Mouse (Mus musculus) hindbrain, embryonic 16.5 days (tissue): ENCODE measurements around the gene Bmpr1a. TPM values are rescaled to one million over a fixed set of nuclear protein-coding genes. Genes with fewer than 3 reads are reported as not detected.

Experiments used
- ATAC-seq: fragments of 200-750 bp; cut with Nextera tagmentation; 2 replicates; pipeline ENCODE4 v1.8.0; 2017; ENCODE audit warnings: moderate TSS enrichment, moderate library complexity
- H3K27ac ChIP-seq: fragments of 300-500 bp; sonication (generic); 2 replicates; pipeline ENCODE4 v1.5.1; 2014; ENCODE audit warnings: low read depth, mild to moderate bottlenecking, control low read depth, low read length, moderate library complexity
- H3K27me3 ChIP-seq: fragments of 300-500 bp; sonication (generic); replicated peaks from 2 replicates; pipeline ENCODE4 v1.6.1; 2014; ENCODE audit warnings: low read length; ENCODE audit not compliant: control insufficient read depth, insufficient read depth
- H3K36me3 ChIP-seq: fragments of 300-500 bp; sonication (generic); 2 replicates; pipeline ENCODE4 v1.6.1; 2014; ENCODE audit warnings: mild to moderate bottlenecking, low read length, moderate library complexity, mixed read lengths; ENCODE audit not compliant: control insufficient read depth, insufficient read depth
- H3K4me1 ChIP-seq: fragments of 300-500 bp; sonication (generic); 2 replicates; pipeline ENCODE4 v1.6.1; 2014; ENCODE audit warnings: low read depth, low read length; ENCODE audit not compliant: control insufficient read depth, insufficient read depth
- H3K4me2 ChIP-seq: fragments of 300-500 bp; sonication (generic); 2 replicates; pipeline ENCODE4 v1.6.1; 2014; ENCODE audit warnings: mild to moderate bottlenecking, low read length, control low read depth, moderate library complexity
- H3K4me3 ChIP-seq: fragments of 300-500 bp; sonication (generic); 2 replicates; pipeline ENCODE4 v1.5.1; 2014; ENCODE audit warnings: mild to moderate bottlenecking, low read length, control low read depth, moderate library complexity
- H3K9ac ChIP-seq: fragments of 300-500 bp; sonication (generic); 2 replicates; pipeline ENCODE4 v1.6.1; 2014; ENCODE audit warnings: low read depth, mild to moderate bottlenecking, control low read depth, low read length, moderate library complexity
- H3K9me3 ChIP-seq: fragments of 300-500 bp; sonication (generic); 2 replicates; pipeline ENCODE4 v1.6.1; 2014; ENCODE audit warnings: mild to moderate bottlenecking, low read length, moderate library complexity; ENCODE audit not compliant: control insufficient read depth
- WGBS: fragments of 180-500 bp; shearing (Covaris S2); extraction: QIAGEN DNeasy Blood & Tissue Kit; methylation state at CpG from one replicate; pipeline ENCODE4 v1.1.7; 2014; 5-methylcytosine and 5-hydroxymethylcytosine counted together
- polyA plus RNA-seq: library from polyadenylated mRNA; unstranded; fragments of >200 nt; fragmentation: Nextera tagmentation; extraction: Ambion mirVana; gene quantifications from 2 replicates; pipeline ENCODE4 v1.2.1, GENCODE M21; 2015

Bmpr1a gene
- polyA plus RNA-seq, 1 experiment from 2014 or later: 11.1 TPM

- 90% methylated on average over 4 of the region's 4 CpGs for WGBS
- H3K27ac ChIP-seq: no peak overlapping the region
- no peaks in the 10 kb centered on the region for H3K9me3 ChIP-seq
- no peak for ATAC-seq
- H3K9ac ChIP-seq: no peak overlapping the region
- H3K36me3 ChIP-seq: no peaks in the 10 kb centered on the region
- no peak overlapping the region for H3K4me3 ChIP-seq
- H3K4me1 ChIP-seq: peaks cover 4% of the 10 kb centered on the region
- H3K27me3 ChIP-seq: no peaks in the 10 kb centered on the region
- H3K4me2 ChIP-seq: no peak overlapping the region
Measured at GRCm38 (mm10) chr14:34512602-34513001, 9.5 kb upstream of the Bmpr1a start.

DNA sequence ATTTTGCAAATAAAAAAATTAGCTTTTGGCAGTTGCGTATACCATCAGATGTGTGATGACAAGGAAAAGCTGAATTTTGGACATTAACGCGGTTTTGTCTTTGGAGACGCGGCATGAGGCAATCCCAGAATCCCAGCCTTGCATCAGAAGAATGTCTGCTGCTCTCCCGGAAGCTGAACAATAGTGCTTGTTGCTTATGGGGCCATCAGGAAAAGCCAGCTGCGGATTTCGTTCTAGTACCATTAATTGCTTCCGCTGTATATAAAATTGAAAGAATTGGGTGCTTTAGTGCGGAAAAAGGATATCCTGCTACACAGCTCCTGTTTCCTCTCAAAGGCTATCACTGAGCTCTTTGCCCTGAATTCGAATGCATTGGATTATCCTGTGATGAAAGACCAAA is 8.8 kb upstream of the Bmpr1a start:
- no peaks in the 10 kb centered on the region for H3K36me3 ChIP-seq
- no peak overlapping the region for H3K27ac ChIP-seq
- WGBS: 75% methylated on average over 11 of the region's 11 CpGs
- no peak overlapping the region for H3K4me2 ChIP-seq
- ATAC-seq: no peak
- no peak overlapping the region for H3K4me3 ChIP-seq
- no peak overlapping the region for H3K9ac ChIP-seq
- no peaks in the 10 kb centered on the region for H3K27me3 ChIP-seq
- no peaks in the 10 kb centered on the region for H3K9me3 ChIP-seq
- peaks cover 4% of the 10 kb centered on the region for H3K4me1 ChIP-seq

- H3K9ac ChIP-seq: no peak overlapping the region
- no peaks in the 10 kb centered on the region for H3K36me3 ChIP-seq
- no peak for ATAC-seq
- no peak overlapping the region for H3K4me3 ChIP-seq
- 43% methylated on average over 7 of the region's 7 CpGs for WGBS
- H3K4me1 ChIP-seq: peaks cover 4% of the 10 kb centered on the region
- no peak overlapping the region for H3K27ac ChIP-seq
- no peak overlapping the region for H3K4me2 ChIP-seq
- H3K27me3 ChIP-seq: no peaks in the 10 kb centered on the region
- no peaks in the 10 kb centered on the region for H3K9me3 ChIP-seq
Measured at GRCm38 (mm10) chr14:34508842-34509439, 5.8 kb upstream of the Bmpr1a start.

- no peak overlapping the region for H3K4me2 ChIP-seq
- H3K9me3 ChIP-seq: no peaks in the 10 kb centered on the region
- H3K4me3 ChIP-seq: no peak overlapping the region
- peaks cover 4% of the 10 kb centered on the region for H3K4me1 ChIP-seq
- 28% methylated on average over 4 of the region's 4 CpGs for WGBS
- H3K36me3 ChIP-seq: no peaks in the 10 kb centered on the region
- H3K9ac ChIP-seq: no peak overlapping the region
- H3K27ac ChIP-seq: no peak overlapping the region
- no peak for ATAC-seq
- no peaks in the 10 kb centered on the region for H3K27me3 ChIP-seq
Measured at GRCm38 (mm10) chr14:34508187-34508840, 5.2 kb upstream of the Bmpr1a start.

DNA sequence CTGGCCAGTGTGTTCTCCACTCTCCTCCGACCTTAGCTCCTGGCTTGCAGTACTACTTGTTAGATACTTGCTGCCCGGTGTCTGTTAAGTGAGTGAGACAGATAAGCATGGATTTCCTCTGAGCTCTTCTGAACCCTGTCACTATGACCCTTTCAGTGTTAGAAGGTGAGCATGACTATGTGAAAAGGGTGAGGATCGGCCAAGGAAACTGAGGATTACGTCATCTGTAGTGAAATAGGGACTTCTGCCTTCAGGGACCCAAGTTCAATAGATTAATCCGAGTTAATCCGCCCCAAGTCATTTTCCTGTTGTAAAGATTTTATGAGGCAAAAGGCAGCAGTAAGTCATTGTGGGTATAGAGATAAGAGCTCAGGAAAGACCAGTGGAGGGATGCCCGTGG is 2.2 kb upstream of the Bmpr1a start:
- Histone ChIP-seq H3K9me3 (no peaks in the 10 kb centered on the region), H3K27ac (no peak overlapping the region), H3K36me3 (no peaks in the 10 kb centered on the region), H3K4me3 (no peak overlapping the region), H3K4me2 (no peak overlapping the region), H3K27me3 (no peaks in the 10 kb centered on the region), H3K9ac (no peak overlapping the region), H3K4me1 (peaks cover 10% of the 10 kb centered on the region)
- WGBS: 83% methylated on average over 7 of the region's 7 CpGs
- ATAC-seq: no peak

- Histone ChIP-seq H3K4me1 (peaks cover 19% of the 10 kb centered on the region), H3K4me2 (no peak overlapping the region), H3K27ac (no peak overlapping the region), H3K9ac (no peak overlapping the region), H3K4me3 (no peak overlapping the region), H3K27me3 (no peaks in the 10 kb centered on the region), H3K36me3 (no peaks in the 10 kb centered on the region), H3K9me3 (no peaks in the 10 kb centered on the region)
- no peak for ATAC-seq
- 83% methylated on average over 5 of the region's 5 CpGs for WGBS
Measured at GRCm38 (mm10) chr14:34504377-34504776, 1.2 kb upstream of the Bmpr1a start.

DNA sequence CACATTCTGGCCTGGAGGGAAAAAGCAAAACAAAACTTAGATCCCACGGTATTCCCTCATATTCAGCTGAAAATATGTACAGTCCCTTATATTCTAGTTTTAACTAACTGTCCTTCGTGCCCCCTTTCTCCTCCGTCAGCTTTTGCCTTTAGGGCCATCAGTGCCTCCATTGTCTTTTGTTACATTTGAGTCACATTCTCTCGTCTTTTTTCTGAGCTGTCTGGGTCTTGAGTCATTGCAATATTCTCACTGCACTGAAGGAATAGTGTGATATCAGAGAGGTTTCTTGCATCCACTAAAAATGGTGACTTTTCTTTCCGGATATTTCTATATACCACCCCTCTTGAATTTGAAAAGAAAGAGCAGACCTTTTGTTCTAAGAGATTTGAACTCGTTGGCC is 618 bp upstream of the Bmpr1a start:
- H3K27ac ChIP-seq: no peak overlapping the region
- no peak for ATAC-seq
- H3K36me3 ChIP-seq: no peaks in the 10 kb centered on the region
- 36% methylated on average over 6 of the region's 6 CpGs for WGBS
- H3K4me2 ChIP-seq: peak overlapping the region; percentile 61; the same call in 1 of the 2 replicates
- no peak overlapping the region for H3K4me3 ChIP-seq
- no peaks in the 10 kb centered on the region for H3K27me3 ChIP-seq
- no peaks in the 10 kb centered on the region for H3K9me3 ChIP-seq
- H3K4me1 ChIP-seq: peaks cover 19% of the 10 kb centered on the region
- H3K9ac ChIP-seq: no peak overlapping the region

DNA sequence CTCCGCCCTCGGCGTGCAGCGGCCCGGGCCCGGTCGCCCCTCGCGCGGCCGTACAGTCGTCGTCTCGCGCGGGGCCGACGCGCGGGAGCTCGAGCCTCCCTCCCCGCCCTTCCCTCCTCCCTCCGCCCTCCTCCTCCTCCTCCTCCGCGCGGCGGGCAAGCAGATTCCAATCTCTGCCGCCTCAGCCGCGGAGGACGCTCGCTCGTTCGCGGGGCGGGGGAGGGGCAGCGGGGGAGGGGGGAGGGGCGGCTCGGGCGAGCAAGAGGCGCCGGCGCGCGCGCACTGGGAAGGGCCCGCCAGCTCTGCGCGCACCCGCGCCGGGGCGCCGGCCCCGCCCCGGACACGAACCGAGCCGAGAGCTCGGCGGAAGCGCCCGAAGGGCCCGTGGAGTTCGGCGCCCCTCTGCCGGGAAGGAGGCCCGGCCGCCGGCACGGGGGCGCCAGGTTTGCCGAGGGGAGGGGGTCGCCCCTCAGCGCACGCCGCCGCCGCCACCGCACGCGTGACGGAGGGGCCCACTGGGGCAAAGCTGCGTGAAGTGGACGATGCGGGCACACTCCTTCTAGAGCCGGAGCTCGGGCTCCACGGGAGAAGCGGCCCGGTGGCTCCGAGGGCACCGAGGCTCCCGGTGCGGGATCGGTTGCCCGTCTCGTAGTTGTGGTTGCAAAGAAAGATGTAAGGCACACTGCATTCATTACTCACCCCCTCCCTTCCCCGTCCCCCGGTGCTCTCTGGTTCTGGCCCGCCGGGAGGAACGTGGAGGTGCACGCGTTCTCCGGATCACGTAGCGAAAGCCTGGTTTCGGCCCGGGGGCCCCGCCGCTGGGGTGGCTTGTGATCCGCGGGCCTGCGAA is 441 bp downstream of the Bmpr1a start:
- Histone ChIP-seq H3K27me3 (no peaks in the 10 kb centered on the region), H3K4me2 (peak overlapping the region; percentile 62), H3K9me3 (no peaks in the 10 kb centered on the region), H3K4me1 (peaks cover 19% of the 10 kb centered on the region), H3K27ac (peak overlapping the region; percentile 98), H3K36me3 (no peaks in the 10 kb centered on the region), H3K9ac (peak overlapping the region; percentile 95), H3K4me3 (peak overlapping the region; percentile 87)
- under 1% methylated on average over 83 of the region's 115 CpGs for WGBS
- peak; percentile 94 for ATAC-seq

GRCm38 (mm10) chr14:34501804-34502474 is 1.2 kb downstream of the Bmpr1a start:
- ATAC-seq: peak; percentile 45
- under 1% methylated on average over 61 of the region's 77 CpGs for WGBS
- no peaks in the 10 kb centered on the region for H3K27me3 ChIP-seq
- H3K9me3 ChIP-seq: no peaks in the 10 kb centered on the region
- peak overlapping the region; percentile 87 for H3K4me3 ChIP-seq
- H3K9ac ChIP-seq: peak overlapping the region; percentile 95
- H3K27ac ChIP-seq: peak overlapping the region; percentile 98
- peak overlapping the region; percentile 62 for H3K4me2 ChIP-seq
- peaks cover 19% of the 10 kb centered on the region for H3K4me1 ChIP-seq
- no peaks in the 10 kb centered on the region for H3K36me3 ChIP-seq
